Mouse (Mus musculus): ENCODE measurements around the gene Dyrk1a.

DNA sequence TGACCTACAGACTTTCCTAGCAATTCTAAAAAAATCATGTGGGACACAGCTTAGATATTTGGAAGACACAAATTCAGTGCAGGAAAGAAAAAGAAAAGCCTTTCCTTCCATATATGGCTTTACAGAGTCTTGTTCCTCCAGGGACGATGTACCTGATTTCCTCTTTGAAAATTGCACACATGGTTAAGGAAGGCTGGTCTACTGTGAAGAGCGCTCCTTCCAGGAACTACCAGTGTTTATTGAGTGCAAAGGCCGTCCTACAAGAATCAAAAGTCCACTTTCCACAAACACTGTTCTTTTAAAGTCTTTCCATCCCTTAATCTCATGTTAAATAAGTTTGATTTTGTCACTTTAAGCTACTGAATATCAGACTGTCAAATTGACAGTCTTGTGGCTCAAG is 42.3 kb upstream of the Dyrk1a start:
- TF ChIP-seq EP300 (IDR thresholded peaks at IDR 0.05; ENCODE audit: insufficient read depth, low read depth, low read length) (no peak), CTCF (IDR thresholded peaks at IDR 0.05) (no peak), POLR2A (IDR thresholded peaks at IDR 0.05; ENCODE audit: insufficient read depth, low read depth, low read length) (no peak)

Data from heart, adult 2 months (tissue).